Mouse (Mus musculus) hindbrain, embryonic 11.5 days (tissue): ENCODE measurements around the gene Fahd1. TPM values are rescaled to one million over a fixed set of nuclear protein-coding genes. Genes with fewer than 3 reads are reported as not detected.

ENCODE experiments used
- ATAC-seq: fragments of 200-750 bp; cut with Nextera tagmentation; 2 replicates; pipeline ENCODE4 v1.8.0; 2017; ENCODE audit warnings: mild to moderate bottlenecking, moderate TSS enrichment, moderate library complexity; ENCODE audit not compliant: low FRiP score
- DNase-seq: peaks from one replicate; pipeline ENCODE4 v3.0.0-alpha.2; 2015; ENCODE audit warnings: low spot score
- H3K27ac ChIP-seq: fragments of 300-500 bp; sonication (generic); 2 replicates; pipeline ENCODE4 v1.5.1; 2014; ENCODE audit warnings: mild to moderate bottlenecking, low read depth, low read length
- H3K27me3 ChIP-seq: fragments of 300-500 bp; sonication (generic); 2 replicates; pipeline ENCODE4 v1.6.1; 2014; ENCODE audit warnings: mild to moderate bottlenecking, low read length, moderate library complexity, mixed read lengths; ENCODE audit not compliant: control insufficient read depth, insufficient read depth
- H3K36me3 ChIP-seq: fragments of 300-500 bp; sonication (generic); 2 replicates; pipeline ENCODE4 v1.6.1; 2014; ENCODE audit warnings: mild to moderate bottlenecking, low read length, moderate library complexity, mixed read lengths; ENCODE audit not compliant: control insufficient read depth, insufficient read depth
- H3K4me1 ChIP-seq: fragments of 300-500 bp; sonication (generic); replicated peaks from 2 replicates; pipeline ENCODE4 v1.6.1; 2014; ENCODE audit warnings: low read length, mixed read lengths; ENCODE audit not compliant: control insufficient read depth, insufficient read depth
- H3K4me2 ChIP-seq: fragments of 300-500 bp; sonication (generic); replicated peaks from 2 replicates; pipeline ENCODE4 v1.6.1; 2014; ENCODE audit warnings: mild to moderate bottlenecking, low read depth, low read length
- H3K4me3 ChIP-seq: fragments of 300-500 bp; sonication (generic); 2 replicates; pipeline ENCODE4 v1.5.1; 2014; ENCODE audit warnings: low read depth, low read length
- H3K9ac ChIP-seq: fragments of 300-500 bp; sonication (generic); 2 replicates; pipeline ENCODE4 v1.6.1; 2014; ENCODE audit warnings: low read depth, low read length
- H3K9me3 ChIP-seq: fragments of 300-500 bp; sonication (generic); 2 replicates; pipeline ENCODE4 v1.6.1; 2016; ENCODE audit warnings: low read length; ENCODE audit not compliant: control insufficient read depth
- WGBS: fragments of 180-500 bp; shearing (Covaris S2); extraction: QIAGEN DNeasy Blood & Tissue Kit; methylation state at CpG from one replicate; pipeline ENCODE4 v1.1.7; 2014; 5-methylcytosine and 5-hydroxymethylcytosine counted together
- polyA plus RNA-seq: library from polyadenylated mRNA; unstranded; fragments of >200 nt; fragmentation: Nextera tagmentation; extraction: Ambion mirVana; gene quantifications from 2 replicates; pipeline ENCODE4 v1.2.1, GENCODE M21; 2014

Gene Fahd1
- polyA plus RNA-seq, 1 experiment from 2014 or later = 23.5 TPM

DNA sequence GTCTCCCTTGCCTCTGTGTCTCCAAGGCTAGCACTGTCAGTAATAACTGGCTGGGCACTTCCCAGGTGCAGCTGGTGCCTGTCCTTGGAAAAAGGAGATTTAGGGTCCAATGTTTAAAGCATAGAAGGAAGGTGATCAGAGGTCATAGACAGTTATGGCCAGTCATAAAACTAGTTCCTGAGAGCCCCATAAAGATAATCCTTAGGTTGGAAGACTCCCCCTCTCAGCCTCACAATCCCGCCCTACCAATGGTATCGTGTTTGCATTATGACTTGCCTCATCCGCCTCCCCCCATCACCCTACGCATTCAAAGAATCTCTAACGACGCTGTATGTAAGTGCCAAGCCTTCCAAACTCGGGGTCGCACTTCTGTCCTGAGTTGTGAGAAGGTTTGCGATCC is 5.6 kb downstream of the Fahd1 start:
- no peaks in the 10 kb centered on the region for H3K27me3 ChIP-seq
- H3K4me1 ChIP-seq = no peaks in the 10 kb centered on the region
- no peak overlapping the region for H3K4me2 ChIP-seq
- no peak for DNase-seq
- no peak overlapping the region for H3K27ac ChIP-seq
- H3K4me3 ChIP-seq = no peak overlapping the region
- H3K9ac ChIP-seq = no peak overlapping the region
- WGBS = 55% methylated on average over 9 of the region's 9 CpGs
- ATAC-seq = no peak
- no peaks in the 10 kb centered on the region for H3K36me3 ChIP-seq
- no peaks in the 10 kb centered on the region for H3K9me3 ChIP-seq

DNA sequence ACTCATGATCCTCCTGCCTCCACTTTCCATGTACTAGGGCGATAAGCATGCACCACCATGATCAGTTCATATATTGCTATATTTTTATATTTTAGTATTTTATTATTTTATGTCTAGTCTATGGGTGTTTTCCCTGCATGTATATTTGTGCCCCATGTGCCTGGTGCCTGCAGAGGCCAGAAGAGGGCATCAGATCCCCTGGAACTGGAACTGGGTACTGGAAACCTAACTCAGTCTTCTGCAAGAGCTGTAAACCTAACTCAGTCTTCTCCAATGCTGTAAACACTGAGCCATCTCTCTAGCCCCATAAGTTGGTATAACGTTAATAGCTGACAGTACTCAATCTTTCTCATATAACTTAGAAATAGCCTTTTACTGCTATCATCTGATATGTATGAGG is 7.5 kb downstream of the Fahd1 start:
- DNase-seq = no peak
- Histone ChIP-seq H3K27ac (no peak overlapping the region), H3K27me3 (no peaks in the 10 kb centered on the region), H3K9ac (no peak overlapping the region), H3K36me3 (no peaks in the 10 kb centered on the region), H3K9me3 (no peaks in the 10 kb centered on the region), H3K4me2 (no peak overlapping the region), H3K4me3 (no peak overlapping the region), H3K4me1 (no peaks in the 10 kb centered on the region)
- no peak for ATAC-seq
- WGBS = 57% methylated on average over 2 of the region's 2 CpGs

DNA sequence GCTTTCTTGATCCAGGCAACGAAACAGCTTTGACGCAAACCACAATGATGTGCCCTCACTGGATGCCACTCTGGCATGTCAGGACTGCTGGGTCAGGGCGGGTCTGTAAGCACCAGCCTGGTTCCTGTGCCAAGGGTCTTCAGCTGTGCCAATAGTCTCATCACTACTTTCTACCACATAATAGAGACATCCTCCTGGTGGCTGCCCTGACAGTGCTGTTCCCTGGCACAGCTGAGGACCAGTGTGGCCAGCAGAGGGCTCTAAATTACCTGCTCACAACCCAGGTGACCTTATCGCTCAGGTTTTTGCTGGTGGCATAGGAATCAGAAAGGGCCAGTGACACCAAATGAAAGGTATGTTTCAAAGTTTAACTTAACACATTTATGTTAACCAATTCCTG is 9.0 kb downstream of the Fahd1 start:
- H3K27me3 ChIP-seq = no peaks in the 10 kb centered on the region
- H3K9ac ChIP-seq = no peak overlapping the region
- no peak overlapping the region for H3K4me2 ChIP-seq
- H3K4me3 ChIP-seq = no peak overlapping the region
- no peak for ATAC-seq
- WGBS = 54% methylated on average over 4 of the region's 4 CpGs
- DNase-seq = no peak
- no peaks in the 10 kb centered on the region for H3K4me1 ChIP-seq
- H3K27ac ChIP-seq = no peak overlapping the region
- H3K36me3 ChIP-seq = no peaks in the 10 kb centered on the region
- H3K9me3 ChIP-seq = no peaks in the 10 kb centered on the region

DNA sequence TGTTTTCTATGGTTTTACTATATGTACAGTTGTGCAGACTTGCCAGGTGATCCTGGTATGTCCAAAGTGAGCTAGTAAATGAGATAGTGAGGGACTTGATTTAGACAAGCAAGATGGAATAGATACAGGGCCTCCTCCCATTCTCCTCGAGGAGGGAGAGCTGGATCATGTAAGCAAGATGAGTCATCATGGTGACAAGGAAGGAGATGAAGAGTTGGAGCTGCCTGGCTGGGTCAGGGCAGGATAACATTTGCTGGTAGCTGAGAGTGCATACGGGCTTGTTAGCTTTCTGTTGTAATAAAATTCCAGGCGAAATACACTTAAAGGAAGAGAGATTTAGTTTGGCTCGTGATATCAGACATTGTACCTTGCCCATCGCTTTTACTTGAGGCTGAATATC is 9.8 kb downstream of the Fahd1 start:
- WGBS = 68% methylated on average over 5 of the region's 5 CpGs
- Histone ChIP-seq H3K4me3 (no peak overlapping the region), H3K4me1 (no peaks in the 10 kb centered on the region), H3K27me3 (no peaks in the 10 kb centered on the region), H3K36me3 (no peaks in the 10 kb centered on the region), H3K9ac (no peak overlapping the region), H3K9me3 (no peaks in the 10 kb centered on the region), H3K27ac (no peak overlapping the region), H3K4me2 (no peak overlapping the region)
- DNase-seq = no peak
- ATAC-seq = no peak

DNA sequence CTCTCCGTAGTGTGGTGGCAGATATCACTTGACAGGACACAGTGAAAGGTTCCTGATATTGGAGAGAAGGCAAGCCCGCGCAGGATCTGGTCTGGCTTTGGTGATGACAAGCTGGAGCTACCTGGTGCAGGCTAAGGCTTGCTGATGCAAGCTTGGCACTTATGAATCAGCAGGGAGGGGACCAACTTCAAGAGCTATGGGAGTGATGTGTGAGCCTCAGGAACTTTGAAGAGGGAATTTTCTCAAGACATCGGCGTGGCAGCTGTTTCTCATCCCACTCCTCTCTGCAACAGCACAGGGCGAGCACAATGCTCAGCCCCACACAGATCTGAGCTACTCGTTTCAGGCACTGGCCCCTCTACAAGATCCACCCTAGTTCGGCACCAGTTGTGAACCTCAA is 10.3 kb downstream of the Fahd1 start, which contains the start of gene Hagh:
Gene Hagh, plus strand, starts transcription at position 302 of the 400 bp plus-strand sequence.
- no peaks in the 10 kb centered on the region for H3K36me3 ChIP-seq
- H3K9me3 ChIP-seq = no peaks in the 10 kb centered on the region
- H3K9ac ChIP-seq = no peak within 1 kb of the TSS
- H3K27ac ChIP-seq = no peak within 1 kb of the TSS
- no peaks in the 10 kb centered on the region for H3K4me1 ChIP-seq
- no peak within 1 kb of the TSS for H3K4me2 ChIP-seq
- no peak within 1 kb of the TSS for H3K4me3 ChIP-seq
- 70% methylated on average over 8 of the region's 8 CpGs for WGBS
- ATAC-seq (no peak), DNase-seq (no peak)
- H3K27me3 ChIP-seq = no peaks in the 10 kb centered on the region

DNA sequence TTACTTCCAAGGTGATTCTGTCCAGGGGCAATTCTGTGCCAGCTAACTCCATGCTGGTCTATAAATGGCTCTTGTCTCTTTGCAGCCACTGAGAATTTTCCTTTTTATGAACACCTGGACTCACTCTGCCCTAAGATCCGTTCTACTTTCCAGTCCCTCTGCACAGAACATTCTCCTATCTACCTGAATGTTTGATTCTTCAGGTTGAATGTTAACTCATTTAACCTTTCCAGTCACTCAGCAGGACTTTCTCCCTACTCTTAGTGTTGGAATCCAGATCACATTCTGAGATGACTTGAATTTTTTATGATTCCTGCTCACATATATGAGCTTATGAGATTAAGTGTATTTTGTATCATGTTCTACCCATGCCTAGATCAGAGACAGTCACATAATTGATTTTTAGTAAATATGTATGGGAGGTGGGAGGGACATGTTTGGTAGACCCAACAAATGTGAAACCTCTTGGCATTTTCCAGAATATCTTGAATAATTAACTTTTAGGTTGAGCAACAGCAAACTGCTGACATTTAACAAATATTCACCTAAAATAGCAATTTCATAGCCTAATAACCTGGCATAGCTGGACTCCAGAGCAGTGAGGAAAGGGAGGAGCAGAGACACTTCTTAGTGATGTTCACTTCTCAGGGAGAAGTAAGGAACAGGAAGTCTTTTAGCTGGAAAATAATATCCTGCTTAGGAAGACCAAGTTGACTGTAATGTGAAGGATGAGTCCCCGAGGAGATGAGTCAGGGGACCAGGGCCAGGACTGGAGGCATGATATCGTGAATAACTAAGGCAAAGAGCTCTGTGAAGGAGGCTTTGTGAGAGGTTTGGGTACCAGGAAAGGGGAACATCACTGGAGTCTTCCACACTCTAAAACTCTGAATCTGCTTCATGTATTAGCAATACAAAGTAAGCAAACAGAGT is 28.5 kb downstream of the Fahd1 start:
- Histone ChIP-seq H3K36me3 (no peaks in the 10 kb centered on the region), H3K4me2 (no peak overlapping the region), H3K4me3 (no peak overlapping the region), H3K9ac (no peak overlapping the region), H3K27me3 (no peaks in the 10 kb centered on the region), H3K27ac (no peak overlapping the region), H3K9me3 (no peaks in the 10 kb centered on the region), H3K4me1 (no peaks in the 10 kb centered on the region)
- 53% methylated on average over 3 of the region's 3 CpGs for WGBS
- DNase-seq (no peak), ATAC-seq (no peak)

DNA sequence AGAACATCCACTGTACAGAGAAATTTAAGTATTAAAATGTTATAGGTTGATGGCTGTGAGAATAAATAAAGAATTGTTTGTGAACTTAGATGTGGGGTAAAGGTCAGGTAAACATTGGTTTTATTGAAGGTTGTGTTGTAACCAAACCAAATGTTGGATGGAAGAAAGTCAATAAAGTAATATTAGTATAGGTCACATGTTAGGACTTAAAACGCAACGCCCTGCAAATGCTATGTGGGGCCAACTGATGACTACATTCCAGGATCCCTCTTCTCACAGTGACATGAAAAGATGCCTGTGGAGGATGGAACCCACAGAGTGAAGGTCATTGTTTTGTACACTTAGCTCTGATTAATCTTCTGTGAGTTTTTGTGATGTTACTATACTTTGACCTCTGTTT is 30.7 kb downstream of the Fahd1 start:
- DNase-seq (no peak), ATAC-seq (no peak)
- Histone ChIP-seq H3K4me1 (no peaks in the 10 kb centered on the region), H3K27ac (no peak overlapping the region), H3K9me3 (no peaks in the 10 kb centered on the region), H3K4me3 (no peak overlapping the region), H3K4me2 (no peak overlapping the region), H3K27me3 (no peaks in the 10 kb centered on the region), H3K36me3 (no peaks in the 10 kb centered on the region), H3K9ac (no peak overlapping the region)
- WGBS = 82% methylated on average over 2 of the region's 2 CpGs

DNA sequence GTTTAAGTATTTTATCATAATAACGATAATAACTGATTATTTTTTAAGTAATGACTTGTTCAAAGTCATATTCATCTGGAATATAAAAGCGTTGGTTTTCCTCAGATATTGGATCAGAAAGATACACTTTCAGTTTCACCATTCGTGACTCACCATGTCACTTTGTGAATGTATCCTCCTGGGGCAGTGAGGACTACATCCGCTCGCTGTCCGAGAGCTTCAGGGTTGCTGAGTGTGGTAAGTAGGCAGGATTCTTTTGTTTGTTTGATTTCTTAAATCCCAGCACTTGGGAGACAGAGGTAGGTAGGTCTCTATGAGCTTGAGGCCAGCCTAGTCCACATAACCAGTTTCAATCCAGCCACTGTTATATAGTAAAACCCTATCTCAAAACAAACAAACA is 32.0 kb downstream of the Fahd1 start:
- no peak for ATAC-seq
- WGBS = 51% methylated on average over 6 of the region's 6 CpGs
- no peak overlapping the region for H3K9ac ChIP-seq

DNA sequence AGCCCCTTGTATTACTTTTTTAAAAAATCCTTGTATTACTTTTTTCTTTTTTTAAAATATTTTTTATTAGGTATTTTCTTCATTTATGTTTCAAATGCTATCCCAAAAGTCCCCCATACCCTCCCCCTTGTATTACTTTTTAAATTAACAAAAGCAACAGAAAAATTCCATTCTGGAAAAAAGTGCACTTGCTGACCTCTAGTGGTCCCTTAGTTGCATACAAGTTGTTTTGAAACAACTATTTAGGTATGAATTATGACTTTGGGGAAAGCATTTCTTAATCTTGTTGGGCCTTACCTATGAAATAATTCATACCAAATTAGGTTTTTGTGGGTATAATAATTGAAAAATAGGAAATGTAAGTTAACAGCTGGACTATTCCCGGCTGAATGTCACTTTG is 32.7 kb downstream of the Fahd1 start:
- H3K27ac ChIP-seq = no peak overlapping the region
- H3K9me3 ChIP-seq = no peaks in the 10 kb centered on the region
- H3K4me2 ChIP-seq = no peak overlapping the region
- ATAC-seq (no peak), DNase-seq (no peak)
- H3K36me3 ChIP-seq = no peaks in the 10 kb centered on the region
- no peaks in the 10 kb centered on the region for H3K4me1 ChIP-seq
- H3K9ac ChIP-seq = no peak overlapping the region
- no peaks in the 10 kb centered on the region for H3K27me3 ChIP-seq
- WGBS = 43% methylated on average over 1 of the region's 1 CpGs
- no peak overlapping the region for H3K4me3 ChIP-seq

More for the DNA sequence above, 32.0 kb downstream of the Fahd1 start:
- no peaks in the 10 kb centered on the region for H3K9me3 ChIP-seq
- no peaks in the 10 kb centered on the region for H3K4me1 ChIP-seq
- no peak overlapping the region for H3K4me3 ChIP-seq
- H3K27me3 ChIP-seq = no peaks in the 10 kb centered on the region
- H3K36me3 ChIP-seq = no peaks in the 10 kb centered on the region
- no peak overlapping the region for H3K4me2 ChIP-seq
- no peak overlapping the region for H3K27ac ChIP-seq
- DNase-seq = no peak
